In genomic region chr6:83207361-83208049, GRCm38 (mm10) we compare ENCODE assay signal across 25 mouse cellular contexts. TPM values are rescaled to one million over a fixed set of nuclear protein-coding genes. Genes with fewer than 3 reads are reported as not detected.
"Had no signal": no experiment of that assay in that cellular context is flagged by ENCODE, and none has a peak within 500 bp of the region (broad histone marks: within the 10 kb centered on the region; RNA-seq: fewer than 3 reads in every experiment).

No protein-coding gene starts in this region.

- H3K4me2 ChIP-seq: lung, embryonic 14.5 days; midbrain, embryonic 13.5 days; neural tube, embryonic 12.5 days; neural tube, embryonic 15.5 days; stomach, embryonic 15.5 days had no signal

- H3K27me3 ChIP-seq: midbrain, embryonic 13.5 days; neural tube, embryonic 12.5 days; neural tube, embryonic 15.5 days; stomach, embryonic 15.5 days had no signal

- H3K4me1 ChIP-seq: neural tube, embryonic 15.5 days had no signal

- H3K4me3 ChIP-seq: layer of hippocampus, adult 2 months; left cerebral cortex, adult 2 months; midbrain, embryonic 10.5 days; midbrain, embryonic 13.5 days; neural tube, embryonic 12.5 days; neural tube, embryonic 15.5 days; stomach, embryonic 15.5 days had no signal

- DNase-seq: kidney, adult 18-20 months; kidney, adult 9 months; kidney, postnatal 14 days; layer of hippocampus, adult 9-11 months; layer of hippocampus, postnatal 36 days; liver, postnatal 0 days; lung, embryonic 14.5 days; right cerebral cortex, adult 18-20 months; right cerebral cortex, postnatal 14 days; right cerebral cortex, postnatal 4 days; spleen, adult 18-20 months; thymus, adult 2 months; thymus, postnatal 25 days had no signal

- H3K9ac ChIP-seq: liver, embryonic 14.5 days; liver, postnatal 0 days; lung, embryonic 14.5 days; midbrain, embryonic 13.5 days; neural tube, embryonic 12.5 days; neural tube, embryonic 15.5 days; stomach, embryonic 15.5 days had no signal

- H3K36me3 ChIP-seq: midbrain, embryonic 10.5 days; midbrain, embryonic 13.5 days; neural tube, embryonic 12.5 days; neural tube, embryonic 15.5 days; stomach, embryonic 15.5 days had no signal

- H3K9me3 ChIP-seq: midbrain, embryonic 10.5 days; midbrain, embryonic 13.5 days; neural tube, embryonic 12.5 days; neural tube, embryonic 15.5 days; stomach, embryonic 15.5 days had no signal

- H3K27ac ChIP-seq: layer of hippocampus, adult 2 months; left cerebral cortex, adult 2 months; liver, embryonic 14.5 days; macrophage; midbrain, embryonic 10.5 days; midbrain, embryonic 13.5 days; neural tube, embryonic 12.5 days; neural tube, embryonic 15.5 days; stomach, embryonic 15.5 days had no signal

- ATAC-seq: liver, postnatal 0 days; lung, postnatal 0 days; midbrain, embryonic 13.5 days; midbrain, embryonic 16.5 days had no signal

RNA-seq across cellular contexts. Expression of gene Slc4a5, which starts 12.1 kb away (rescaled TPM):
- polyA plus RNA-seq: macrophage had no signal

RNA-seq across cellular contexts. Expression of gene 1700003E16Rik, which starts 51.3 kb away (rescaled TPM):
- total RNA-seq: megakaryocyte, adult 5-6 weeks had no signal
